Mouse (Mus musculus): ENCODE results near the gene Sgk1.

DNA sequence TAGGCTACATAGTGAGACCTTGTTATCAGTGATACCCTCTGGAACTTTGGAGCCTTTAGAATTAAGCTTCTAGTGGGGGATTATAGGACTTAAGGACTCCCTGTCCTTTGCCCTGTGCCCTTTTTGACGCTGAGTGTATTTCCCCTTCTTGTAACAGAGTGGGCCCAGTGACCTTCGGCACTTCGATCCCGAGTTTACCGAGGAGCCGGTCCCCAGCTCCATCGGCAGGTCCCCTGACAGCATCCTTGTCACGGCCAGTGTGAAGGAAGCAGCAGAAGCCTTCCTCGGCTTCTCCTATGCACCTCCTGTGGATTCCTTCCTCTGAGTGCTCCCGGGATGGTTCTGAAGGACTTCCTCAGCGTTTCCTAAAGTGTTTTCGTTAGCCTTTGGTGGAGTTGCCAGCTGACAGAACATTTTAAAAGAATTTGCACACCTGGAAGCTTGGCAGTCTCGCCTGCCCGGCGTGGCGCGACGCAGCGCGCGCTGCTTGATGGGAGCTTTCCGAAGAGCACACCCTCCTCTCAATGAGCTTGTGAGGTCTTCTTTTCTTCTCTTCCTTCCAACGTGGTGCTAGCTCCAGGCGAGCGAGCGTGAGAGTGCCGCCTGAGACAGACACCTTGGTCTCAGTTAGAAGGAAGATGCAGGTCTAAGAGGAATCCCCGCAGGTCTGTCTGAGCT is 116.7 kb downstream of the Sgk1 start:
- TF ChIP-seq CTCF (IDR thresholded peaks at IDR 0.05): no peak
- TF ChIP-seq EP300 (IDR thresholded peaks at IDR 0.05): no peak

Data from lung, postnatal 0 days (tissue).